In genomic region chr3:100716241-100716640, GRCm38 (mm10) we compare ENCODE assay signal across 25 mouse cellular contexts. TPM values are rescaled to one million over a fixed set of nuclear protein-coding genes. Genes with fewer than 3 reads are reported as not detected.
A peak's percentile ranks its signal among the peaks of the same experiment; 100 is the strongest.
DNase-seq lines count a peak whose midpoint lies in the region; ATAC-seq and TF ChIP-seq lines count a peak whose summit lies in the region.
"Had no signal": no experiment of that assay in that cellular context is flagged by ENCODE, and none has a peak within 500 bp of the region (broad histone marks: within the 10 kb centered on the region; RNA-seq: fewer than 3 reads in every experiment).

No protein-coding gene starts in this region.

- peak overlapping the region; percentile 10; the same call in 1 of the 2 replicates for H3K27ac ChIP-seq in heart, embryonic 11.5 days (ENCODE audit: low read depth, low read length)
- no peak overlapping the region for H3K27ac ChIP-seq in intestine, embryonic 14.5 days (ENCODE audit: low read depth)
- H3K27ac ChIP-seq in intestine, embryonic 15.5 days: no peak overlapping the region
- H3K27ac ChIP-seq in stomach, postnatal 0 days (replicated peaks): no peak overlapping the region
- no peak overlapping the region for H3K27ac ChIP-seq in left cerebral cortex, adult 2 months
- H3K27ac ChIP-seq: forebrain, embryonic 13.5 days; hindbrain, embryonic 15.5 days; kidney, embryonic 15.5 days; limb, embryonic 12.5 days; liver, embryonic 12.5 days; lung, embryonic 15.5 days; midbrain, embryonic 12.5 days; neural tube, embryonic 12.5 days had no signal

- no peak overlapping the region for H3K9ac ChIP-seq in heart, embryonic 11.5 days (ENCODE audit: low read depth, low read length)
- H3K9ac ChIP-seq in intestine, embryonic 14.5 days (ENCODE audit: low read length): no peak overlapping the region
- H3K9ac ChIP-seq in intestine, embryonic 15.5 days: no peak overlapping the region
- no peak overlapping the region for H3K9ac ChIP-seq in stomach, postnatal 0 days (ENCODE audit: low read length)
- H3K9ac ChIP-seq: forebrain, embryonic 13.5 days; hindbrain, embryonic 15.5 days; kidney, embryonic 15.5 days; limb, embryonic 12.5 days; liver, embryonic 12.5 days; lung, embryonic 15.5 days; midbrain, embryonic 12.5 days; neural tube, embryonic 12.5 days had no signal

- no peak overlapping the region for H3K4me2 ChIP-seq in heart, embryonic 11.5 days
- no peak overlapping the region for H3K4me2 ChIP-seq in intestine, embryonic 14.5 days (ENCODE audit: low read length)
- no peak overlapping the region for H3K4me2 ChIP-seq in intestine, embryonic 15.5 days (replicated peaks)
- no peak overlapping the region for H3K4me2 ChIP-seq in stomach, postnatal 0 days (replicated peaks; ENCODE audit: low read depth)
- H3K4me2 ChIP-seq: forebrain, embryonic 13.5 days; hindbrain, embryonic 15.5 days; kidney, embryonic 15.5 days; limb, embryonic 12.5 days; liver, embryonic 12.5 days; lung, embryonic 15.5 days; midbrain, embryonic 12.5 days; neural tube, embryonic 12.5 days had no signal

- H3K4me1 ChIP-seq in heart, embryonic 11.5 days (ENCODE audit: control insufficient read depth, insufficient read depth, low read length): peaks cover 35% of the 10 kb centered on the region
- peaks cover 2% of the 10 kb centered on the region; the same call in 1 of the 2 replicates for H3K4me1 ChIP-seq in intestine, embryonic 14.5 days (replicated peaks; ENCODE audit: control insufficient read depth, insufficient read depth, low read length)
- peaks cover 3% of the 10 kb centered on the region; the same call in 1 of the 2 replicates for H3K4me1 ChIP-seq in intestine, embryonic 15.5 days (replicated peaks)
- no peaks in the 10 kb centered on the region for H3K4me1 ChIP-seq in stomach, postnatal 0 days (replicated peaks; ENCODE audit: control insufficient read depth, insufficient read depth)
- H3K4me1 ChIP-seq: forebrain, embryonic 13.5 days; hindbrain, embryonic 15.5 days; liver, embryonic 12.5 days; midbrain, embryonic 12.5 days; neural tube, embryonic 12.5 days had no signal

- no peak for ATAC-seq in heart, embryonic 11.5 days (replicated peaks; ENCODE audit: insufficient number of reproducible peaks, low FRiP score, low TSS enrichment)
- ATAC-seq in intestine, embryonic 14.5 days (replicated peaks; ENCODE audit: low FRiP score, low TSS enrichment, low read depth): no peak
- no peak for ATAC-seq in intestine, embryonic 15.5 days
- ATAC-seq in stomach, postnatal 0 days (ENCODE audit: low FRiP score, low TSS enrichment): peak; percentile 60; the same call in 1 of the 2 replicates
- ATAC-seq: forebrain, embryonic 13.5 days; intestine, postnatal 0 days; liver, embryonic 12.5 days; Patski had no signal

- no peaks in the 10 kb centered on the region for H3K9me3 ChIP-seq in heart, embryonic 11.5 days (replicated peaks; ENCODE audit: control insufficient read depth, low read length)
- H3K9me3 ChIP-seq in intestine, embryonic 14.5 days (ENCODE audit: control insufficient read depth, low read length): no peaks in the 10 kb centered on the region
- H3K9me3 ChIP-seq in intestine, embryonic 15.5 days: no peaks in the 10 kb centered on the region
- no peaks in the 10 kb centered on the region for H3K9me3 ChIP-seq in stomach, postnatal 0 days (ENCODE audit: control insufficient read depth, low read length)
- H3K9me3 ChIP-seq: forebrain, embryonic 13.5 days; hindbrain, embryonic 15.5 days; kidney, embryonic 15.5 days; limb, embryonic 12.5 days; liver, embryonic 12.5 days; lung, embryonic 15.5 days; midbrain, embryonic 12.5 days; neural tube, embryonic 12.5 days had no signal

- intact Hi-C loops in heart, postnatal 10 days (cut with DNase I): no loop called here
- intact Hi-C loops in left cerebral cortex, adult 2 months (cut with DNase I): no loop called here

- no peaks in the 10 kb centered on the region for H3K36me3 ChIP-seq in heart, embryonic 11.5 days (ENCODE audit: control insufficient read depth, insufficient read depth, low read length)
- H3K36me3 ChIP-seq in intestine, embryonic 14.5 days (ENCODE audit: control insufficient read depth, insufficient read depth, low read length): no peaks in the 10 kb centered on the region
- no peaks in the 10 kb centered on the region for H3K36me3 ChIP-seq in intestine, embryonic 15.5 days
- no peaks in the 10 kb centered on the region for H3K36me3 ChIP-seq in stomach, postnatal 0 days (ENCODE audit: control insufficient read depth, insufficient read depth, low read length)
- H3K36me3 ChIP-seq: hindbrain, embryonic 15.5 days; kidney, embryonic 15.5 days; limb, embryonic 12.5 days; liver, embryonic 12.5 days; lung, embryonic 15.5 days; midbrain, embryonic 12.5 days; neural tube, embryonic 12.5 days had no signal

- H3K27me3 ChIP-seq in heart, embryonic 11.5 days (ENCODE audit: control insufficient read depth, insufficient read depth, low read length): no peaks in the 10 kb centered on the region
- no peaks in the 10 kb centered on the region for H3K27me3 ChIP-seq in intestine, embryonic 14.5 days (replicated peaks; ENCODE audit: control insufficient read depth, insufficient read depth, low read length)
- H3K27me3 ChIP-seq in intestine, embryonic 15.5 days (replicated peaks): no peaks in the 10 kb centered on the region
- no peaks in the 10 kb centered on the region for H3K27me3 ChIP-seq in stomach, postnatal 0 days (ENCODE audit: control insufficient read depth, insufficient read depth, low read length)
- H3K27me3 ChIP-seq: forebrain, embryonic 13.5 days; hindbrain, embryonic 15.5 days; kidney, embryonic 15.5 days; limb, embryonic 12.5 days; lung, embryonic 15.5 days; midbrain, embryonic 12.5 days; neural tube, embryonic 12.5 days; Patski had no signal

- no peak for TF ChIP-seq EP300 in stomach, postnatal 0 days (optimal IDR thresholded peaks at IDR 0.05)

- no peak for TF ChIP-seq CTCF in stomach, postnatal 0 days (IDR thresholded peaks at IDR 0.05; ENCODE audit: low read depth)
- TF ChIP-seq CTCF in left cerebral cortex, adult 2 months (IDR thresholded peaks at IDR 0.05): no peak

- no peak for DNase-seq in heart, postnatal 10 days
- DNase-seq in intestine, embryonic 14.5 days (ENCODE audit: low spot score): peak; percentile 39
- peak; percentile 64 for DNase-seq in NIH3T3 (ENCODE audit: low read depth)
- DNase-seq in stomach, postnatal 0 days (ENCODE audit: low spot score): peak; percentile 33
- no peak for DNase-seq in left cerebral cortex, adult 2 months (ENCODE audit: extremely low spot score in 1 of 2, low spot score in 2 of 2)
- DNase-seq: cerebellum, adult 11-12 months; cerebellum, postnatal 14 days; gastrocnemius, postnatal 10 days; heart, postnatal 4 days; kidney, postnatal 4 days; layer of hippocampus, adult 9-11 months; right cerebral cortex, adult 18-20 months; thymus, postnatal 4 days had no signal

- H3K4me3 ChIP-seq in heart, embryonic 11.5 days (ENCODE audit: low read depth, low read length): no peak overlapping the region
- H3K4me3 ChIP-seq in intestine, embryonic 14.5 days (ENCODE audit: low read depth, low read length): no peak overlapping the region
- H3K4me3 ChIP-seq in intestine, embryonic 15.5 days (replicated peaks): no peak overlapping the region
- H3K4me3 ChIP-seq in stomach, postnatal 0 days (ENCODE audit: low read depth, low read length): no peak overlapping the region
- no peak overlapping the region for H3K4me3 ChIP-seq in left cerebral cortex, adult 2 months
- H3K4me3 ChIP-seq: forebrain, embryonic 13.5 days; hindbrain, embryonic 15.5 days; kidney, embryonic 15.5 days; limb, embryonic 12.5 days; liver, embryonic 12.5 days; lung, embryonic 15.5 days; midbrain, embryonic 12.5 days; neural tube, embryonic 12.5 days had no signal

- WGBS in heart, embryonic 11.5 days (ENCODE audit: insufficient replicate concordance): 36% methylated on average over 7 of the region's 7 CpGs
- 53% methylated on average over 7 of the region's 7 CpGs for WGBS in intestine, embryonic 14.5 days
- 59% methylated on average over 7 of the region's 7 CpGs for WGBS in intestine, embryonic 15.5 days
- 35% methylated on average over 7 of the region's 7 CpGs for WGBS in stomach, postnatal 0 days

RNA-seq across cellular contexts. Expression of gene Man1a2, which starts 30.9 kb away (rescaled TPM):
- 54.0 and 69.3 TPM in 2 replicates for polyA plus RNA-seq in heart, embryonic 11.5 days (2014; fragmentation: Nextera tagmentation; extraction: Ambion mirVana)
- 10 to 100 TPM; 61.4 to 68.7 TPM for total RNA-seq in heart, postnatal 10 days (2021)
- 79.1 and 97.2 TPM in 2 replicates for polyA plus RNA-seq in intestine, embryonic 14.5 days (2014; fragmentation: Nextera tagmentation; extraction: Ambion mirVana)
- 84.1 and 88.8 TPM in 2 replicates for polyA plus RNA-seq in intestine, embryonic 15.5 days (2015; fragmentation: Nextera tagmentation; extraction: Ambion mirVana)
- polyA plus RNA-seq in stomach, postnatal 0 days (2015; fragmentation: Nextera tagmentation; extraction: Ambion mirVana): 52.6 and 68.7 TPM in 2 replicates
- total RNA-seq in left cerebral cortex, adult 2 months (2021): 100 to 1,000 TPM; 166 to 170 TPM

Comparison
In these comparisons a context has a peak if more than half of its experiments do, and no peak if none do; other contexts are left out.
1. DNase-seq: peak in intestine, embryonic 14.5 days (single experiment), NIH3T3 (single experiment) and stomach, postnatal 0 days (single experiment); none in heart, postnatal 10 days (0 of 2) and left cerebral cortex, adult 2 months (0 of 2).